Mouse (Mus musculus): ENCODE data around the gene Gm813.

DNA sequence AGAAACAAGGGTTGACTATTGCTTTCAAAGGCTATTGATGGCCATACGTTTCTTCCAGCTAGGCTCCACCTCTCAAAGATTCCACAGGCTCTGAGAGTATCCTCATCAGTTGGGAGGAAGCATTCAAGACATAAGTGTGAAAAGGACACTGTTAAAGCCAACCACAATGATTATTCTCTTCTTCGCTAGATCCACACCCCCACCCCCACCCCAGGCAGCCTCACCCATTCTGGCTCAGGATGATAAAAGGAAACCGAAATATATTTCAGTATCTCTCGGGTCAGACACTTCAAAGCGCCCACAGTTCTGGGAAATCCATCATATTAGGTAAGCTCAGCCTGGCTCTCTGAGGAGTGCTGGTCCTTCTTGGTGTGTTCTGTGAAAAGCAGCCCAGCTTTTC is 45.0 kb upstream of the Gm813 start:
- TF ChIP-seq CTCF (IDR thresholded peaks at IDR 0.05; ENCODE audit: borderline replicate concordance, extremely low read depth, insufficient read depth, insufficient read length) (no peak), POLR2A (IDR thresholded peaks at IDR 0.05; ENCODE audit: borderline replicate concordance, extremely low read depth, insufficient read depth, insufficient read length, poor library complexity, severe bottlenecking) (no peak)
